Mouse (Mus musculus): ENCODE measurements around the gene Lrcol1. TPM values are rescaled to one million over a fixed set of nuclear protein-coding genes. Genes with fewer than 3 reads are reported as not detected.

Gene Lrcol1
- polyA plus RNA-seq, 1 experiment, result not detected

DNA sequence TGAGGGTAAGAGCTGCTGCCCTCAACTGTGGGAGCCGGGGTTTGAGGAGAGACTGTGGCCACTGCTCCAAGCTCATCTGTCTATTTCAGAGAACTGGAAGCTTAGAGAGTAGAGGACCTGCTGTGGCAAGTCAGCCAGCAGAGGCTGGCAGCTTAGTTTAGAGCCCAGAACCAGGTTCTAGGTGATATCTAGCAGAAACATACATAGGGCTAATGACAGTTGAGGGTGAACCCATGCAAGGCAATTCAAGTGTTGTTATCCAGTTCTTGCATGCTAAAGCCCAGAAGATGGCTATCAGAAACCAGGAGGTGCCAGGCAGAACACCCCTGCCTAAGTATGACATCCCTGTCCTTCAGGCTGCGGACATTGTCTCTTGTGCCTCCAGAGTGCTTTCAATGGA is 58.0 kb downstream of the Lrcol1 start:
- TF ChIP-seq POLR2A (IDR thresholded peaks at IDR 0.05; ENCODE audit: low read depth, low read length) (no peak), CTCF (IDR thresholded peaks at IDR 0.05; ENCODE audit: borderline replicate concordance, insufficient read depth, low read length) (no peak)
- no peak overlapping the region for H3K27ac ChIP-seq (ENCODE audit: insufficient read depth, low read length)
- H3K4me1 ChIP-seq (ENCODE audit: control insufficient read depth, insufficient read depth, low read length), result no peaks in the 10 kb centered on the region
- no peak overlapping the region for H3K4me3 ChIP-seq (ENCODE audit: insufficient read depth, low read length)

DNA sequence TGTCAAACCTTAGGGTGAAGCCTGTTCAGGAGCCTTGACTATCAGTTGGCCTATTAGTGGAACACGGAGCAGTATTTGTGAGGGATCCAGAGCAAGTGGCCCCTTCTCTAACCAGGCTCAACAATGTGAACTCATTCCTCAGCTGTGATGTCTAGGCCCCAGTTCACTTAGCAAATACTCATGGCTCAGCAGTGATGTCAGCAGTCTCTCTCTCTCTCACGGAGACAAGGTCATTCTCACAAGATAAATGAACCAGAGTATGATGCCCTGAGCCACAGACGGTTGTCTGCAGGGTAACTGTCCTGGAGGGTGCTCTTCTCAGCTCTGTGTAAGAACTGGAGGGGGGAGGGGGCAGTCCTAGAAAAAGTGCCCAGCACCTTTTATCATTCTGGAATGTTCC is 59.4 kb downstream of the Lrcol1 start:
- Histone ChIP-seq H3K4me1 (ENCODE audit: control insufficient read depth, insufficient read depth, low read length) (no peaks in the 10 kb centered on the region), H3K27ac (ENCODE audit: insufficient read depth, low read length) (no peak overlapping the region), H3K4me3 (ENCODE audit: insufficient read depth, low read length) (no peak overlapping the region)
- TF ChIP-seq CTCF (IDR thresholded peaks at IDR 0.05; ENCODE audit: borderline replicate concordance, insufficient read depth, low read length) (no peak), POLR2A (IDR thresholded peaks at IDR 0.05; ENCODE audit: low read depth, low read length) (no peak)

Other genes starting within 250 kb of the Lrcol1 start
- 0.28 and 0.87 TPM in 2 replicates for gene Plcxd1, start 244.8 kb upstream of the Lrcol1 start, polyA plus RNA-seq (2011; ENCODE audit: insufficient read length, low read depth, missing spikeins)
- gene Gtpbp6, start 236.5 kb upstream of the Lrcol1 start, polyA plus RNA-seq (2011; ENCODE audit: insufficient read length, low read depth, missing spikeins), result 21.4 and 24.7 TPM in 2 replicates
- gene Zfp605, start 234.6 kb upstream of the Lrcol1 start, polyA plus RNA-seq (2011; ENCODE audit: insufficient read length, low read depth, missing spikeins), result 8.3 and 9.4 TPM in 2 replicates
- 35.8 and 38.1 TPM in 2 replicates for gene Chfr, start 208.9 kb upstream of the Lrcol1 start, polyA plus RNA-seq (2011; ENCODE audit: insufficient read length, low read depth, missing spikeins)
- 49.2 and 54.9 TPM in 2 replicates for gene Golga3, start 168.0 kb upstream of the Lrcol1 start, polyA plus RNA-seq (2011; ENCODE audit: insufficient read length, low read depth, missing spikeins)
- gene Ankle2, start 113.7 kb upstream of the Lrcol1 start, polyA plus RNA-seq (2011; ENCODE audit: insufficient read length, low read depth, missing spikeins), result 37.2 and 37.3 TPM in 2 replicates
- gene Pgam5, start 74.8 kb upstream of the Lrcol1 start, polyA plus RNA-seq (2011; ENCODE audit: insufficient read length, low read depth, missing spikeins), result 47.7 and 52.0 TPM in 2 replicates
- gene Pxmp2, start 58.5 kb upstream of the Lrcol1 start, polyA plus RNA-seq (2011; ENCODE audit: insufficient read length, low read depth, missing spikeins), result 2.8 and 3.3 TPM in 2 replicates
- 20.5 and 27.0 TPM in 2 replicates for gene Pole, start 58.4 kb upstream of the Lrcol1 start, polyA plus RNA-seq (2011; ENCODE audit: insufficient read length, low read depth, missing spikeins)
- 0.32 TPM in 1 of 2 replicates, not detected in the other for gene P2rx2, start 1.5 kb upstream of the Lrcol1 start, polyA plus RNA-seq (2011; ENCODE audit: insufficient read length, low read depth, missing spikeins)
- 11.4 and 13.3 TPM in 2 replicates for gene Fbrsl1, start 103.8 kb downstream of the Lrcol1 start, polyA plus RNA-seq (2011; ENCODE audit: insufficient read length, low read depth, missing spikeins)
- gene Galnt9, start 199.6 kb downstream of the Lrcol1 start, polyA plus RNA-seq (2011; ENCODE audit: insufficient read length, low read depth, missing spikeins), result 0.46 TPM in 1 of 2 replicates, not detected in the other

Data from embryonic fibroblast, embryonic 13.5 days (primary cell).